Mouse (Mus musculus) gastrocnemius, adult 2 months (tissue): ENCODE data around the gene Setd5. TPM values are rescaled to one million over a fixed set of nuclear protein-coding genes. Genes with fewer than 3 reads are reported as not detected.

ENCODE experiments used
- DNase-seq: peaks from one replicate; pipeline ENCODE4 v3.0.0; 2022
- H3K27ac ChIP-seq: fragments of 200-600 bp; 2 replicates; pipeline ENCODE4 v1.8.1; 2022; ENCODE audit warnings: mild to moderate bottlenecking
- H3K4me3 ChIP-seq: fragments of 200-600 bp; 2 replicates; pipeline ENCODE4 v1.8.1; 2022; ENCODE audit warnings: mild to moderate bottlenecking, moderate library complexity
- CTCF ChIP-seq: fragments of 200-600 bp; IDR thresholded peaks from 2 replicates; pipeline ENCODE4 v1.8.1; 2022; ENCODE audit warnings: antibody characterized with exemption, mild to moderate bottlenecking, moderate library complexity
- intact Hi-C: fragments of 180-260 bp; cut with DNase I; formaldehyde crosslinking; loops from one replicate; pipeline ENCODE4 v1.15.1; 2025
- long read RNA-seq, 2 experiments: library from polyadenylated mRNA; stranded (forward); transcript quantifications; one replicate each; pipeline ENCODE4 v2.0.0; 2021
- total RNA-seq, 2 experiments: library from RNA; stranded (reverse); gene quantifications; 2 replicates each; pipeline ENCODE4 v1.2.3; 2021

The Setd5 gene
- 10 to 100 TPM; 28.4 to 29.3 TPM for total RNA-seq
- long read RNA-seq, experiment 1, partial matches to known transcripts, result 2 of 2 reads
- long read RNA-seq, experiment 1, other reads (novel, unspliced or antisense), result 0 of 2 reads
- long read RNA-seq, experiment 2, partial matches to known transcripts, result 4 of 4 reads
- long read RNA-seq, experiment 2, other reads (novel, unspliced or antisense), result 0 of 4 reads

DNA sequence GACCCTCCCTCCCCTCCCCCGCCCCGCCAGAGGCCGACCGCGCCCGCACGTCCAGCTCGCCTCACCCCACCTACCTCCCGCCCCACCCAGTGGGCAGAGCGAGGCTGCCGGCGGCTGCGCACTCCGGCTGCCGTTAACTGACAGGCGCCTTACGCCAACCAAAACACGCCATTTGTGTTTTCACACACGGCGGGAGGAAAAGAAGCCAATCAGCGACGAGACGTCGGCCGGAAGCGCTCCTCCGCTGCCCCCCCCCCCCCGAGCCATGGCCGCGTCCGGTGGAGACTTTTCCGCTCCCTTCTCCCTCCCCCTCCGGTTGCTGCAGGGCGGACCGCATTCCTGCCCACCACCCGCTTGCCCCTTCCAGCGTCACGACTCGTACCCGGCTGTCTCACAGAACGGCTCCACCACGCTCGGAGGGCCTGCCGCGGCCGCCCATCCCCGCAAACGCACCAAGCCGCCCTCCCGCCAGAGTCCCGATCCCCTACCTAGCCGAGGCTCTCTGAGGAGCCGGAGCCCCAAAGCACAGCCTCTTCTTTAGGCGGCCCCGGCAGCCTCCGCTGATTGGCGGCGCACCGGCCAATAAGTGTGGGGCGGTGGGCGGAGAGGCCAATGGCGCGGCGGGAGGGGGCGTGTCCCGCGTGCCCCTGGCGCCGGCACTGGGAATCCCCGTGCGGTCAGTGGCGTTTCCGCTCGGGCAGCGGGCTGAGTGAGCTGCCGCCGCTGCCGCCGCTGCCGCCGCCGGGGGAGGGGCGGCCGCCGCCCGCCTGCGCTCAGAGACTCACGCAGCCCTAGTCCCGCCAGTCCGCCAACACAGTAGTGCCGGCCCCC lies at the start of gene Setd5:
Gene Setd5, plus strand, starts transcription at position 680 of the 831 bp plus-strand sequence.
- Histone ChIP-seq H3K4me3 (peak within 1 kb of the TSS; percentile 92), H3K27ac (peak within 1 kb of the TSS; percentile 100)
- intact Hi-C loops, result loop anchor here (2.0 to 5.0 kb wide), 2 partner anchors 30 to 250 kb away; partner anchors contain the start of genes Ogg1 and Thumpd3
- no peak for TF ChIP-seq CTCF
- DNase-seq, result peak; percentile 99

- no peak overlapping the region for H3K4me3 ChIP-seq
- no peak overlapping the region for H3K27ac ChIP-seq
- no peak for TF ChIP-seq CTCF
- no peak for DNase-seq
- intact Hi-C loops, result no loop called here
Observed at GRCm38 (mm10) chr6:113027446-113027845, 49.7 kb upstream of the Setd5 start.

DNA sequence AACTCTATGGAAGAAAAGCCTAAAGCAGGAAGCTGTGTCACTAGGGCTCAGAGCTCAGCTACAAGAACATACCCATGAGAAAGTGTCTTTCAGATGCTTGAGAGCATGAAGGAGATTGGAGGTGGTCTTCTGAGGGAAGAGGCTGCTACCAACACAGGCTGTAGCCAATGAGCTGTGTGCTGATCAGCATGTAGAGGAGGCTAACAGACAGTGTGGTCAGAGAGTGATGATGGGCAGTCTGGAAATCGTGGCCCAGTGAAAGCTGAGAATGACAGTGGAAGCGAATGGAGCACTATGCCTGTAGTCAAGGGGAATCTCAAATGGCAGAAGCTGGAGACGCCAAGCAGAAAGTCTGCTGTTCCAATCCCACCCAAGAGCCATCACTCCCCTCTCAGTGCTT lies 48.2 kb upstream of the Setd5 start:
- DNase-seq, result no peak
- Histone ChIP-seq H3K4me3 (no peak overlapping the region), H3K27ac (no peak overlapping the region)
- TF ChIP-seq CTCF, result no peak
- intact Hi-C loops, result no loop called here

DNA sequence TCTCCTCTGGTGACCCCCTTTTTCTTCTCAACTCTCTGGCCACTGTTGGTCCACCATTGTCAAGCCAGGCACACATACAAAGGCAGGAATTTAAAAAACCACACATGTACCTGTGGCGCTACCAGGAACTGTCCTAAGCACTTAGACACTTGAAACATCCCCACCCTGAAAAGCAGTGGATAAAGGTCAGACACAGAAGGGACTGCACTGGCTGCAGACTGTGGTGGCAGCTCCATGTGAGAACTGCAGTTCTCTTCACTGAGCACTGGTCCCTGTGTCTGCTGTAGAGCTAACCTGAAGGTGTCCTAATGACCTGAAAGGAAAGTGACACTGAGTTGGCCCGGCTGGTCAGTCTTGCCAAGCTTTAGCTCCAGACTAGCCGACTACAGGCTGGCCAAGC lies 46.6 kb upstream of the Setd5 start:
- TF ChIP-seq CTCF, result no peak
- Histone ChIP-seq H3K4me3 (no peak overlapping the region), H3K27ac (no peak overlapping the region)
- peak; percentile 23 for DNase-seq
- intact Hi-C loops, result no loop called here

- Histone ChIP-seq H3K4me3 (no peak overlapping the region), H3K27ac (no peak overlapping the region)
- intact Hi-C loops, result no loop called here
- DNase-seq, result no peak
- TF ChIP-seq CTCF, result no peak
Observed at GRCm38 (mm10) chr6:113030970-113031660, 46.0 kb upstream of the Setd5 start.

- 0 out of 2 replicates have a peak, but pooled peaks have one; percentile 1 for TF ChIP-seq CTCF
- DNase-seq, result no peak
- H3K27ac ChIP-seq, result no peak overlapping the region
- no peak overlapping the region for H3K4me3 ChIP-seq
- intact Hi-C loops, result no loop called here
Observed at GRCm38 (mm10) chr6:113032121-113032520, 45.0 kb upstream of the Setd5 start.

- intact Hi-C loops, result no loop called here
- no peak overlapping the region for H3K27ac ChIP-seq
Observed at GRCm38 (mm10) chr6:113033185-113033584, 44.0 kb upstream of the Setd5 start.

DNA sequence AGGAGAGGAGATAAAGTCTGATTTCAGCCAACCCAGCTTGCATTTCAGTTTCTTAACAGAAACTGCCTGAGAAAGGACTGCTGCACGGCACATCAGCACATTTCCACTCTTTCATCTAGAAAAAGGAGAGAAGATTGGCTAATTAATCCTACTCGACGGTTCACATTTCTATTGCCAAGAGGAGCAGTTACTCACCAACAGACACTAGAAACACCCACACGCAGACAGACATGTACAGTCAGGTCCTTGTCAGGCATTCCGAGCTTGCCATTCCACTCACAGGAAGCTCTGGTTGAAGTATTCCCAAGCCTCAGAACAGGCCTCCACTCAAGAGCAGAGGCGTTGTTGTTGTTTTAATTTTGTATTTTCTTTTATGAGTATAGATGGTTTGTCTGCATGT lies 42.7 kb upstream of the Setd5 start:
- intact Hi-C loops, result no loop called here

More at GRCm38 (mm10) chr6:113033185-113033584, 44.0 kb upstream of the Setd5 start:
- no peak for DNase-seq
- no peak for TF ChIP-seq CTCF
- no peak overlapping the region for H3K4me3 ChIP-seq

GRCm38 (mm10) chr6:113036463-113037175 lies 40.5 kb upstream of the Setd5 start:
- DNase-seq, result no peak
- Histone ChIP-seq H3K27ac (no peak overlapping the region), H3K4me3 (no peak overlapping the region)
- intact Hi-C loops, result loop anchor here (5.0 kb wide), 3 partner anchors 106 to 291 kb away; partner anchors contain the start of genes Brpf1 and Ogg1
- TF ChIP-seq CTCF, result no peak

More for the DNA sequence above, 42.7 kb upstream of the Setd5 start:
- no peak for DNase-seq
- TF ChIP-seq CTCF, result no peak
- Histone ChIP-seq H3K27ac (no peak overlapping the region), H3K4me3 (no peak overlapping the region)

DNA sequence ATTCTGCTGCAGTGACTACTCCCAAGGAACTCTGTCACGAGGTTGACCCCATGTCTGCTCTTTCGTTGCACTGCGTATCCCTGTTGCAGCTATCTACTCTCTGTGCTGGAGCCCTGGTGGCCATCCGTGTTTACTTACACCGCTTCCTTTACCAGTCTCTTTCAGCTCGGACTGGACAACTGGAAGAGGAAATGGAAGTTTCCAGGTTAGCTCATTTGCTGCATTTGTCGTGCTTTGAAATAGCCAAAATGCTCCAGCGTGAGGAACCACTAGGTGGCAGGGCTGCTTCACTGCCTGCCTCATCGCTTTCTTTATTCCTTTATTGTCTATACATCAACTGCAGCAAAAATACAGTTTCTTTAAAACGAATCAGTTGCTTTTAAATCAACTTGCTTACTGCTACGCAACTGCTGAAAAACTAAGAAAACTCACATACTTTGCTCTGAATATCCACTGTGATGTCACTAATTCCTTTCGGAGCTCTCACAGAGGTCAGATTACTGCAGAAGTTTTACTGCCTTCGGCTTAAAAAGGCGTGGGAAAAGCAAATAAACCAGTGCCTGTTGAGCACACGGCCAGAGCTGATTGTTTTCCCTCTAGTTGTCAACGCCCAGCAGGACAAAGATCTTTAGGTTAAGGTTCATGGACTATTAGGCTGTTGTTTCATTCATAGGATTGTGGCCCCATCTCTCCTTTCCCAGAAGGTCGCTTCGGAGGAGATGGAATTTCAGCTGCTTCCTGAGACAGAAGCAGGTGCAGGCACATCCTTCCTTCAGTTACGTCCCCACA lies 39.0 kb upstream of the Setd5 start:
- Histone ChIP-seq H3K27ac (peak overlapping the region; percentile 80), H3K4me3 (peak overlapping the region; percentile 61)
- intact Hi-C loops, result loop anchor here (1.0 to 5.0 kb wide), 4 partner anchors 66 to 289 kb away; partner anchors contain the start of genes Brpf1 and Ogg1
- no peak for TF ChIP-seq CTCF
- peak; percentile 56 for DNase-seq

- intact Hi-C loops, result loop anchor here (1.0 to 5.0 kb wide), 4 partner anchors 66 to 289 kb away; partner anchors contain the start of genes Brpf1 and Ogg1
- Histone ChIP-seq H3K27ac (peak overlapping the region; percentile 80), H3K4me3 (no peak overlapping the region)
- no peak for DNase-seq
- no peak for TF ChIP-seq CTCF
Observed at GRCm38 (mm10) chr6:113038735-113039058, 38.5 kb upstream of the Setd5 start.
